Mouse (Mus musculus): ENCODE measurements around the gene Adcy5. TPM values are rescaled to one million over a fixed set of nuclear protein-coding genes. Genes with fewer than 3 reads are reported as not detected.

Adcy5 gene
- polyA plus RNA-seq, 1 experiment = not detected

GRCm38 (mm10) chr16:35270353-35270934 is 115.8 kb downstream of the Adcy5 start:
- Histone ChIP-seq H3K4me3 (no peak overlapping the region), H3K4me2 (ENCODE audit: low read depth) (no peak overlapping the region), H3K36me3 (ENCODE audit: control insufficient read depth, insufficient read depth) (no peaks in the 10 kb centered on the region), H3K27me3 (ENCODE audit: control insufficient read depth, insufficient read depth, insufficient read length) (peaks cover 66% of the 10 kb centered on the region), H3K79me2 (ENCODE audit: control insufficient read depth, insufficient read depth) (no peaks in the 10 kb centered on the region), H3ac (ENCODE audit: control insufficient read depth, insufficient read length) (no peak overlapping the region)
- TF ChIP-seq MAX (IDR thresholded peaks at IDR 0.05; ENCODE audit: low read depth) = no peak
- no peak for TF ChIP-seq SRF (IDR thresholded peaks at IDR 0.05; ENCODE audit: control insufficient read depth, insufficient read length, low read depth)

- H3K79me2 ChIP-seq (ENCODE audit: control insufficient read depth, insufficient read depth) = no peaks in the 10 kb centered on the region
- TF ChIP-seq CEBPB (IDR thresholded peaks at IDR 0.05; ENCODE audit: insufficient read depth, poor library complexity, severe bottlenecking) = no peak
- TF ChIP-seq MYOG (IDR thresholded peaks at IDR 0.05; ENCODE audit: control insufficient read depth in 1 of 3, insufficient read depth in 1 of 3, insufficient read length in 2 of 3, low read depth in 2 of 3) = no peak
- TF ChIP-seq TCF12 (IDR thresholded peaks at IDR 0.05; ENCODE audit: insufficient read depth, poor library complexity, severe bottlenecking) = no peak
- H3K4me3 ChIP-seq = no peak overlapping the region
- H3K4me2 ChIP-seq (ENCODE audit: low read depth) = no peak overlapping the region
- H3K27me3 ChIP-seq (ENCODE audit: control insufficient read depth, insufficient read depth, insufficient read length) = peaks cover 71% of the 10 kb centered on the region
- H3K36me3 ChIP-seq (ENCODE audit: control insufficient read depth, insufficient read depth) = no peaks in the 10 kb centered on the region
- H3ac ChIP-seq (ENCODE audit: control insufficient read depth, insufficient read length) = no peak overlapping the region
Observed at GRCm38 (mm10) chr16:35270945-35271344, 116.3 kb downstream of the Adcy5 start.

GRCm38 (mm10) chr16:35271572-35271971 is 116.9 kb downstream of the Adcy5 start:
- Histone ChIP-seq H3ac (ENCODE audit: control insufficient read depth, insufficient read length) (no peak overlapping the region), H3K79me2 (ENCODE audit: control insufficient read depth, insufficient read depth) (no peaks in the 10 kb centered on the region), H3K4me3 (no peak overlapping the region), H3K4me2 (ENCODE audit: low read depth) (no peak overlapping the region), H3K27me3 (ENCODE audit: control insufficient read depth, insufficient read depth, insufficient read length) (peaks cover 77% of the 10 kb centered on the region), H3K36me3 (ENCODE audit: control insufficient read depth, insufficient read depth) (no peaks in the 10 kb centered on the region)
- TF ChIP-seq POLR2AphosphoS2 (IDR thresholded peaks at IDR 0.05; ENCODE audit: insufficient read length, low read depth) (no peak), CEBPB (IDR thresholded peaks at IDR 0.05; ENCODE audit: insufficient read depth, poor library complexity, severe bottlenecking) (no peak), POLR2A (IDR thresholded peaks at IDR 0.05; ENCODE audit: insufficient read length, low read depth) (no peak), REST (IDR thresholded peaks at IDR 0.05; ENCODE audit: insufficient read depth, insufficient read length) (no peak)

GRCm38 (mm10) chr16:35272417-35272816 is 117.7 kb downstream of the Adcy5 start:
- no peak overlapping the region for H3ac ChIP-seq (ENCODE audit: control insufficient read depth, insufficient read length)
- no peaks in the 10 kb centered on the region for H3K36me3 ChIP-seq (ENCODE audit: control insufficient read depth, insufficient read depth)
- H3K27me3 ChIP-seq (ENCODE audit: control insufficient read depth, insufficient read depth, insufficient read length) = peaks cover 79% of the 10 kb centered on the region
- TF ChIP-seq REST (IDR thresholded peaks at IDR 0.05; ENCODE audit: insufficient read depth, insufficient read length) (no peak), CEBPB (IDR thresholded peaks at IDR 0.05; ENCODE audit: insufficient read depth, poor library complexity, severe bottlenecking) (no peak), MAX (IDR thresholded peaks at IDR 0.05; ENCODE audit: low read depth) (no peak), E2F4 (IDR thresholded peaks at IDR 0.05; ENCODE audit: insufficient read depth) (no peak), TCF12 (IDR thresholded peaks at IDR 0.05; ENCODE audit: insufficient read depth, poor library complexity, severe bottlenecking) (no peak), MYOG (IDR thresholded peaks at IDR 0.05; ENCODE audit: control insufficient read depth in 1 of 3, insufficient read depth in 1 of 3, insufficient read length in 2 of 3, low read depth in 2 of 3) (no peak), USF1 (IDR thresholded peaks at IDR 0.05; ENCODE audit: low read depth) (no peak), POLR2A (IDR thresholded peaks at IDR 0.05; ENCODE audit: insufficient read length, low read depth) (no peak), POLR2AphosphoS2 (IDR thresholded peaks at IDR 0.05; ENCODE audit: insufficient read length, low read depth) (no peak), SRF (IDR thresholded peaks at IDR 0.05; ENCODE audit: control insufficient read depth, insufficient read length, low read depth) (no peak), TCF3 (IDR thresholded peaks at IDR 0.05; ENCODE audit: insufficient read length, low read depth) (no peak), MYOD1 (IDR thresholded peaks at IDR 0.05; ENCODE audit: control insufficient read depth in 1 of 3, insufficient read length in 2 of 3, low read depth in 2 of 3) (no peak)
- H3K4me3 ChIP-seq = no peak overlapping the region
- H3K79me2 ChIP-seq (ENCODE audit: control insufficient read depth, insufficient read depth) = no peaks in the 10 kb centered on the region
- H3K4me2 ChIP-seq (ENCODE audit: low read depth) = no peak overlapping the region

GRCm38 (mm10) chr16:35278166-35278565 is 123.5 kb downstream of the Adcy5 start:
- Histone ChIP-seq H3K27me3 (ENCODE audit: control insufficient read depth, insufficient read depth, insufficient read length) (peaks cover 81% of the 10 kb centered on the region), H3K79me2 (ENCODE audit: control insufficient read depth, insufficient read depth) (no peaks in the 10 kb centered on the region), H3K36me3 (ENCODE audit: control insufficient read depth, insufficient read depth) (no peaks in the 10 kb centered on the region), H3ac (ENCODE audit: control insufficient read depth, insufficient read length) (no peak overlapping the region), H3K4me2 (ENCODE audit: low read depth) (no peak overlapping the region), H3K4me3 (no peak overlapping the region)
- no peak for TF ChIP-seq TCF3 (IDR thresholded peaks at IDR 0.05; ENCODE audit: insufficient read length, low read depth)
- TF ChIP-seq CEBPB (IDR thresholded peaks at IDR 0.05; ENCODE audit: insufficient read depth, poor library complexity, severe bottlenecking) = no peak
- TF ChIP-seq E2F4 (IDR thresholded peaks at IDR 0.05; ENCODE audit: insufficient read depth) = no peak
- TF ChIP-seq MYOD1 (IDR thresholded peaks at IDR 0.05; ENCODE audit: control insufficient read depth in 1 of 3, insufficient read length in 2 of 3, low read depth in 2 of 3) = no peak
- no peak for TF ChIP-seq MYOG (IDR thresholded peaks at IDR 0.05; ENCODE audit: control insufficient read depth in 1 of 3, insufficient read depth in 1 of 3, insufficient read length in 2 of 3, low read depth in 2 of 3)
- no peak for TF ChIP-seq USF1 (IDR thresholded peaks at IDR 0.05; ENCODE audit: low read depth)
- TF ChIP-seq REST (IDR thresholded peaks at IDR 0.05; ENCODE audit: insufficient read depth, insufficient read length) = no peak
- TF ChIP-seq POLR2A (IDR thresholded peaks at IDR 0.05; ENCODE audit: insufficient read length, low read depth) = no peak
- TF ChIP-seq POLR2AphosphoS2 (IDR thresholded peaks at IDR 0.05; ENCODE audit: insufficient read length, low read depth) = no peak
- no peak for TF ChIP-seq MAX (IDR thresholded peaks at IDR 0.05; ENCODE audit: low read depth)
- no peak for TF ChIP-seq SRF (IDR thresholded peaks at IDR 0.05; ENCODE audit: control insufficient read depth, insufficient read length, low read depth)
- TF ChIP-seq TCF12 (IDR thresholded peaks at IDR 0.05; ENCODE audit: insufficient read depth, poor library complexity, severe bottlenecking) = no peak
